Mouse (Mus musculus): ENCODE results near the gene Mb21d2. TPM values are rescaled to one million over a fixed set of nuclear protein-coding genes. Genes with fewer than 3 reads are reported as not detected.

Gene Mb21d2
- polyA plus RNA-seq (2017; shearing (Covaris generic)) = not detected

DNA sequence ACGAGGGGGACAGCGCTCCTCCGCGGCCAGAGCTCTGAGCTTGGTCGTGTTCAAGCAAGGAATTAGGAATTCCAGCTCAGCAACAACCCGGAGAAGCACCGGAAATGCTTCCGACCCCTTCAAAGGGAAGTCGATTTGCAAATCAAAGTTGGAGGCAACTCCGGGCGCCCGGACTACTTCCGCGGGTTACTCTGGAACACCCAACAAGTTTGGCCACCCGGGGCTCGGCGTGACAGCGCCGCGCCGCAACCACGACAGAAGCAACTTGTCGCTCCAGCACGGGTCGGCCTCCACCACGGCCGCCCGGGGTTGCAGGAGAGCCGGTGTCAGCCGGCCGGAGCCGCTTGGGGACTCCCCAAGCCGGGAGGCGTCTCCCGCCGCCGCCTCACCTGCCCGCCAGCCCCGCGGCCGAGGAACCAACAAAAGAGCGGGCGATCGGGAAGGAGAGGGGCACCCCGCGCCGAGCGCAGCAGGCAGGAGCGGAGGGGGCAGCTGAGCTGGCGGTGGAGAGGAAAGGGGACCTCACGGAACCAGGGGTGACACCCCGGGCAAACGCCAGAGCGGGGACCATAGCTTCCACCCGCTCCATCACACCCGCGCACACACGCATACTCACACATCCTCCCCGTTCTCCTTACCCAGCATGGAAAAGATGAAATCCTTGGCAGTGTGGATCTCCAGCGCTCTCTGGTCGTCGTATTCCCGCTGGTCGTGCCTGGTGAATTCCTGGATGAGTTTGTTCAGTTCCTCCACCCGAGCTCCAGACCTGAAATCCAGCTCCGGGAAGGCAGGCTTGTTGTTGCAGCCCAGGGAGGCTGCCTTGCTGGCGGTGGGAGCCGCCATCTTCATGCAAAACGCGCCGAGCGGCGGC lies at the start of gene Mb21d2:
Mb21d2 (minus strand) TSS at position 859 of the 871 bp plus-strand sequence.
- ATAC-seq = no peak

- ATAC-seq = no peak
Observed at GRCm38 (mm10) chr16:28966236-28966635, 36.8 kb upstream of the Mb21d2 start.

- no peak for ATAC-seq
Observed at GRCm38 (mm10) chr16:28964048-28964447, 34.6 kb upstream of the Mb21d2 start.

DNA sequence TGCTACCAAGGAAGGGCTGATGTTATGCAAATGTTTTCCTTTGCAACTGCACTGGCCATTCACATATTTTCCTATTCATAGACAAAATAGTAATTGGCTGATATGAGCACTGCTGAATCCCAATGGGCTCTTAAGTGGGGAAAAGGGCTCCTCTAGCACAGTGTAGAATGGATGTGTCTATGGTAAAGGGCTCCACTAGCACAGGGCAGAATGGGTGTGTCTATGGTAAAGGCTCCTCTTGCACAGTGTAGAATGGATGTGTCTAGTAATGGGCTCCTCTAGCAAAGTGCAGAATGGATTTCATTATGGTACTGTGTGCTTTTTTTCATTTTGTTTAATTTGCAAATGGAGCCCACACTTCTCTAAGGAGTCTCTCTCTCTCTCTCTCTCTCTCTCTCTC lies 33.5 kb upstream of the Mb21d2 start:
- ATAC-seq = no peak

- ATAC-seq = no peak
Observed at GRCm38 (mm10) chr16:28949810-28950209, 20.3 kb upstream of the Mb21d2 start.

DNA sequence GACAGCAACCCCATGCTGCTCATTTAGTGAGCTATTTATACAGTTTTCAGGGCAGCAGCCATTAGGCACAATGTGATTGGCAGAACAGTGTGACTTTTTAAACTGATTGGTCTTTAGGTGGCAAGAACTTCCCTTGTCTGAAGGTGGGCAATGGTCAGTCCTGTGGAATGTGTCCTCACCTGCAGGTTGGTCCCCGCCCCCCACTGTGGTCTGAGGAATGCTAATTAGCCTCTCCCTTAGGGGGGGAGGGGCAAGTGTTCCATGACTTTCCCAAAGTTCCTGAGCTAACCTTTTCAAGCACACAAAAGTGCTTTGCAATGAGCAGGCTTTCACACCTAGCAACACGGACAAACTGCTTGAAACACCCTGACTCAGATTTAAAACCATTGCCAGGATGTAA lies 13.8 kb upstream of the Mb21d2 start:
- no peak for ATAC-seq

GRCm38 (mm10) chr16:28936181-28936792 lies 6.8 kb upstream of the Mb21d2 start:
- no peak for ATAC-seq

- no peak for ATAC-seq
Observed at GRCm38 (mm10) chr16:28935701-28936100, 6.2 kb upstream of the Mb21d2 start.

DNA sequence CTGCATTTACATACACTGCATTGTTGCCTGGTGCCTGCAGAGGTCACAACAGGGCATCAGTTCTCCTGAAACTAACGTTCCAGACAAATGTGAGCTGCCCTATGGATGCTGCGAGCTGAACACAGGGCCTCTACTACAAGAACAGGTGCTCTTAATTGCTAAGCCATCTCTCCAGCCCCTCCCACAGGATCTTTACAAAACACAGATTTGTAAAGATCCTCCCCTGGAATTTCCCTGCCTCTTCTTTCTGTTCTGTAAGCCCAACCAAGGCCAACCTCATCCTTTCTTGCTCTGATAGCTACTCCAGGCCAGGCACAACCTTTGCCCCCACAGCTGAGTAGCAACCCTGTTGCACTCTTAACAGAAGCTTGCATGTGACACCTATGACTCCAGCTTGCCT lies 1.7 kb upstream of the Mb21d2 start:
- no peak for ATAC-seq

DNA sequence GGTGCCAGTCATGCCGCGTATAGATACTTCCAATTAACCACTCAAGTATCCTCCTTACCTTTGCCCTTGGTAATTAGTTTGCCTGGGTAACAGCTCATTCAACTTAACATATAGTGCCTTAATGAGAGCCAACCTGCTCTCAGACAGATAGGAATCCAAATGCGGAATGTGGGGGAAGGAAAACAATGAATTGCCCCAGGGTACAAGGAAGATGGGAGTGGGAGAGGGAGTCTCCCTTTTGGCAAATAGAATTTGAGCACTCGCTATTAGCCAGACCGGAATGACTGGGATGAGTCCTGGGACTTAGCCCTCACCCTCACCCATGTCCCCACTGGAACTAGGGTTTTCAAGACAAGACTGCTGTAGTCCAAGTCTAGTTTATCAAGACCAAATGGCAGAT lies 953 bp upstream of the Mb21d2 start:
- no peak for ATAC-seq

- ATAC-seq = no peak
Observed at GRCm38 (mm10) chr16:28929686-28930291, 316 bp upstream of the Mb21d2 start.

- ATAC-seq = no peak
Observed at GRCm38 (mm10) chr16:28928466-28928814, 1.0 kb downstream of the Mb21d2 start.

DNA sequence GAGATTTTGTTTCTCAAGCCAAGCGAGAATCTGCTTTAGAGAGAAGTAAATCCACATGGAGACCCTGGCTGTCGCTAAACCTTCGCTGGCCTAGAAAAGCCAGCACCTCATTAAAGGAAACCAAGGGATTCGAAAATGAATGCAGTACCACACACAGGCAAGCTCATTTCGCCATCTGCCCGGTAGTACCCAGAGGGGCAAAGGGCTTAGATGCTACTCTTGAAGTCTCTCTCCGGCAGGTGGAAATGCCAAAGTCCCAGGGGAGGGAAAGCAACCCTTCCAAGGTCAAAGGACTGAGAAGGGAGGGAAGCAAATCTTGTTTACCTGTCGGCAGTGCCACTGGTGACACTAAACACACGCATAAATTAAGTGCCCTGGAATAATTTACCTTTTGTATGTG lies 2.1 kb downstream of the Mb21d2 start:
- no peak for ATAC-seq

DNA sequence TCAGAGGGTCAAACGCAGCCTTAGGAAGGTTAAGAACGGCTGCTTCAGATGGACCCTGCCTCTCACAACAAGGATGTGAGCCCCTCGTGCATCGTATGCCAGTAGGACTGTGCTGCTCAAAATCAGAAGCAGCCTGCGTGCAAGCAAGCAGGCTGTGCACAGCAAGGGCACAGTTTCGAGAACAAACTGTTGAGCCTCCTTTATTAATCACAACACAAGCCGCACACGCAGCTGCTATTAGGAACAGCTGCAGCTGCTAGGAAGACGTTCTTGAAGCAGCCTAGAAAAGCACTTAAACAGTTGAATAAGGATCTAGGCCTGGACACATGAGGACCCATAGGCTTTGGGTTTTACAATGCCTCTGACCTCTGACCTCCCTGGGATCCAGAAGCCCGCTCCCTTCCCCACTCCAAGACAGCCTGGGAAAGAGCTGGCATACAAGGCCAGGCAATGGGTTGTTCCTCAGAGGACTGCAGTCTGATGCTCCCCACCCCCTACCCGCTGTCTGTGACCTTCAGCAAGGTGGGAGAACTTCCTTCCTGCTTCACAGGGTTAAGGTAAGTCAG lies 10.1 kb downstream of the Mb21d2 start:
- no peak for ATAC-seq

DNA sequence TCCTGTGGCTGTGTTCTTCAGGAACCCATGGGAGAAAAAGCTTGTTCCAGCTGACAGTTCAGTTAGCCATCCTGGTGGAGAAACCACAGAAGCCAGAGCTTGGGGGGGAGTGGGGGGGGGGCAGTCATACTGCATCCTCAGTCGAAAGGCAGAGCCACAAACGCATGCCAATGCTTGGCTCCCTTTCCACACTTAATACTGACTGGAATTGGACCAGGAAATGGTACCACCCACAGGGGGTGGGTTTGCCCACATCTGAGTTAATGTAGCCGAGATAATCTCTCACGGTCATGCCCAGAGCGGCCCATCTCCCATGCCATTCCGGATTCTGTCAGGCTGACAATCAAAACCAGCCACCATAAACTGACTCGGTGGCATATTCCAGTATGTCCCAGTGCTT lies 14.1 kb downstream of the Mb21d2 start:
- no peak for ATAC-seq

- ATAC-seq = no peak
Observed at GRCm38 (mm10) chr16:28914709-28915108, 14.8 kb downstream of the Mb21d2 start.

DNA sequence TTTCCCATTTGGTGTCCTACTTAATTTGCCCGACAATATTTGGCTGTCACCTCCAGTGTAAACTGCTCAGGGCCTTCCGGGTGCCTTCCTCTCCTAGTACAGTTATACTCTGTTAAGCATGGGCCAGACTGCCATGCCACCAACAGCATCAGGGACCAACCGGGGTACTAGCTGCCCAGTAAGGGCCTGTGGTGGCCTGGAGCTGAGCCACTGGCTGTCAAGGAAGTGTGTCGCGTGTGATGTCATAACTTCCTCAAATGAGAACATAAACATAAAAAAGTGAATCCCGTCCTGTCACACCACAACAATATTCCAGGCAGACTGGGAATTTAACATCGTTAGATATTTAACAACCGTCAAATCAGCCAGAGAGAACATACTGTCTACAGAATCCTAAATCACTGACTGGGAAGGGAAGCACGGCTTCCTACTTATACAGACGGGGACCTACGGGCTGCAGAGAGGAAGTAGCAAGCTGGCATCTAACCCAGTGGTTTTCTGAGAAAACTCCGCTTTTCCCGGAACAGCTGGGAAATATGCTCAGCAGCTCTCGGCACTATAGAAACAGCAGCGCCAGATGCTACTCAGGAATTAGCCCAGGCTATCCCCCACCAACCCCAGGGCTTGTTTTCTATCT lies 17.9 kb downstream of the Mb21d2 start:
- no peak for ATAC-seq

GRCm38 (mm10) chr16:28906370-28907275 lies 22.9 kb downstream of the Mb21d2 start:
- ATAC-seq = no peak

DNA sequence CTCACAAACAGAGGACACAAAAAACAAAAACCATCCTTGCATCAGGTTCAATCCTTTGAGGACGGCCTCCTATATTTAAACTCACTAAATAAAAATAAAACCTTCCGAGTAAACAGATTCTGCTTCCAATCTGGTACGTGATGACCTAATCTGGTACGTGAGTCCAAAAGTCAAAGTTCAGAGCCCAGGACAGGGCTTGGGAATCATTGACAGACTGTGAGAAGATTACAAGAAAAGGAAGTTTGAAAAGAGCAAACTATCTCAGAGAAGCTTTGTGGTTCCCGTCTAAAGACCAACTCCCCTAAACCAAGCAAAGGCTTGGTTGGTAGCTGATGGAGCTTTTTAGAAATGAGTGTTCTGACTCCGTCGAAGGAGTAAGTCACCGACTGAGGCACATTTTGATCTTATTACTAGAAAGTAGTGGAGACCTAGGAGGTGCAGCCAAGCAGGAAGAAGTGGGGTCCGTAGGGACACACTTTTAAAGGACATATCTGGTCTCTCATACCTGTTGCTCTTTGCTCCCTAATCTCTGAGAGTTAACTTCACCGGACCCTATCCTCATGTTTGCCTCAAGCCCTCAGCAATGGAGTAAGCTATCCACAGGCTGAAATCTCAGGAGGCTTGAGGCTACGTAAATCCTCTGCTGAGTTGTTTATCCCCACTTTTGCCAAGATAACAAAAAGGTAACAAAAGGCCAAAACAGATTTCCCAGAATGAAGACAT lies 23.7 kb downstream of the Mb21d2 start:
- ATAC-seq = no peak

- no peak for ATAC-seq
Observed at GRCm38 (mm10) chr16:28902620-28903565, 26.6 kb downstream of the Mb21d2 start.
